Mouse (Mus musculus) left cerebral cortex, postnatal 4 days (tissue): ENCODE measurements at regions not wholly inside any gene's neighbourhood (a gene's known extent, or its start where the extent isn't known, plus 50 kb on each side); places are given as distances from the start of the nearest gene placed in this dataset.

Experiments used
- DNase-seq: peaks from one replicate; pipeline ENCODE4 v3.0.0-alpha.2; 2022
- intact Hi-C: fragments of 180-260 bp; cut with DNase I; formaldehyde crosslinking; loops from one replicate; pipeline ENCODE4 v1.15.1; 2025

DNA sequence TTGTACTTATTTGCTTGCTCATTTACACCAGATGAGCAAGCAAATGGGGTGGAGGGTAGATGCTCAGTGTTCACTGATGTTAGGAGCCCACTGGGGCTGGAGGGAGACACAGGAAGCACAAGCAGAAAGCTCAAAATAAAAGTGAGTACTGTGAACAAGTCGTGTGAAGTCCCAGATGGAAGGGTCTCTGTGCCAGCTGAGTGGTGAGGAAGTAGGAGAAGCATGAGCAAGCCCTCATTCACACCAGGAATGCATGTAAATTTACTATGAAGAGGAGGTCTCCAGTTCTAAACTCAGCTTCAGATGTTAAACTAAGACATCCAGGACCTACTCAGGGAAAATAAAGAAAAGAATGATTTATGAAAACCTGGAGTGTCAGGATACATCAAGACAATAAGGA lies 1375.2 kb downstream of the Defb40 start:
- DNase-seq, result no peak
- intact Hi-C loops, result no loop called here

DNA sequence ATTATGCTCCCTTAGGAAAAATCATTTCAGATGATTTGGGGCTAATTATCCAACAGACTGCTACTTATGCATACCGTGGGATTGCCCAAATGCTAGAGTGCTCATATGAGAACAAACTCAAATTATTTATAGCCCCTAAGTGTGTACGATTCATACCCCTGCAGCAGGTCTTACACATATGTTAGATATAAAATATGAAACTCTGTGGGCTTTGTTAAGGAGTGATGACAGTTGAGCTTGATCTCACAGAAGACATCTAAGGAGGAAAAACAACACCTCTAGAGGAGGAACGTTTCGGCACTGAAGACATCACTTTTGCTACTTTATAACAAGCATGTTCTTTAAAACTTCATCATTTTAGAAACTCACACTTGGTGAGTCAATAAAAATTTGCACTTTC lies 1379.3 kb downstream of the Defb40 start:
- no peak for DNase-seq
- intact Hi-C loops, result no loop called here

DNA sequence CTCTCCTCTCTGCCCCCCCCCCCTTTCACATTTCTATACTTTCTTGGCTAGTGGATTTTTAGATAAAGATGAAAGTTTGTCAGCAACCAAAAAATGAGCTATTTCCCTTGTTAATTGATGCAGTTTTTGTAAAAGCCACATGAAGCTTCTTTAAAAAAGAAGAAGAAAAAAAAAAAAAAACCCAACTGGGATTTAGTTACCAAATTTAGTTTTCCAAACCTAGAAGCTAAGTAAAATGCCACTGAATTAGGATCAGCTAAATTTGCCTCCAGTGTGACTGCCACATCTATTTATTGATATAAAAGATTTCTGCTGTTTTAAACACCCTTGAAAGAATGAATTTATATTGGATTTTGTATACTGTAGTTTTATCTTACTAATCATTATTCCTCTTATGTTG lies 1381.5 kb downstream of the Defb40 start:
- DNase-seq, result no peak
- intact Hi-C loops, result no loop called here

DNA sequence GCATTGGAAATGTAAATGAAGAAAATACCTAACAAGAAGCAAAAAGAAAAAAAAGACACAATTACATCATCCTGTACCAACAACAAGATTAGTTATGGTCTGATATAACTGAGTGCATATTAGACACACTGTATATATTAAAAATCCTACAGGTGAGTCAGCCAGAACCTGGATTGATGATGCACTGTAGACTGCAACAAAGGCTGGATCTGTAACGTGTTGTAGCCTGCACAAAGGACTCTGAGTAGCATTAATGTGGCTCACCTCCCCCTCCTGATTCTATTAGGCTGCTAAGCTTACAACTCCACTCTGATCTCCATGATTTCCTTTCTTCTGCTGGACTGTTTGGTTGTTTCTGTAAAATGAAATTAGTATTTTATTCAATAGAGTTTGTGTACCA lies 1383.4 kb downstream of the Defb40 start:
- intact Hi-C loops, result no loop called here
- no peak for DNase-seq

DNA sequence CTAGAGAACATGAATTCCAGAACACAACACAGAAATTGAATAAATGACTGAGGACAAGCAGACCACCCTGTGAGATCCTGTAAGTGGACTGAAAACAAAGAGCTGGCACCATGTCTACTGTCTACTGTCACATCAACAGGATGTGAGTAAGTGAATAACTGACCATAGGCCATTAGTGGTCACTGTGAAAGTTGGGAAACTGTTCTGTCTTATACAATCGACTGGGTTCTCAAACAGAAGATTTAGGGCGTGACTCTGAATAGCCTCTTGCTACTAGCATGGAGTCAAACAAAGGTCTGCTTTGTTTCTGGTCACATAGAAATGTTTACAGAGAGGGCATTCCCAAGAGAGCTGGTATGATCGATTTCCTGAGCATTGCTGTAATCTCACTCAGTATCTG lies 1387.9 kb downstream of the Defb40 start:
- no peak for DNase-seq
- intact Hi-C loops, result no loop called here

DNA sequence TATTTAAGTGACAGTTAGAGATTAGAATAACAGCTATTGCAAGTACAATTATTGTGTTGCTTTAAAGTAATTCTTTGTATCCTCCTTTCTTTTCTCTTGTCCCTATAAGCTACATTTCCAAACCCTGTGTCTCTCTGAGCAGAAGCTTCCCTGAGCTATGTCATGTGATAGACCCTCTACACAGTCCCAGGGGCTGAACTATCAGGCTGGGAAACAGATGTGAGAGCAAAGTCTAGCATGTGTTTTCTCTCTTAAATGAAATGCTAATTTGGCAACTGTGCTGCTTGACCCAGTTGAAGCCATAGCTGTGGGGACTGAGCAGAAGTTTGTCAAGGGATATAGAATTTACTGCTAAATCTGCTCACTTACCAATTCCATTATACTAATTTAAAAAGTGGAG lies 1389.9 kb downstream of the Defb40 start:
- DNase-seq, result no peak

DNA sequence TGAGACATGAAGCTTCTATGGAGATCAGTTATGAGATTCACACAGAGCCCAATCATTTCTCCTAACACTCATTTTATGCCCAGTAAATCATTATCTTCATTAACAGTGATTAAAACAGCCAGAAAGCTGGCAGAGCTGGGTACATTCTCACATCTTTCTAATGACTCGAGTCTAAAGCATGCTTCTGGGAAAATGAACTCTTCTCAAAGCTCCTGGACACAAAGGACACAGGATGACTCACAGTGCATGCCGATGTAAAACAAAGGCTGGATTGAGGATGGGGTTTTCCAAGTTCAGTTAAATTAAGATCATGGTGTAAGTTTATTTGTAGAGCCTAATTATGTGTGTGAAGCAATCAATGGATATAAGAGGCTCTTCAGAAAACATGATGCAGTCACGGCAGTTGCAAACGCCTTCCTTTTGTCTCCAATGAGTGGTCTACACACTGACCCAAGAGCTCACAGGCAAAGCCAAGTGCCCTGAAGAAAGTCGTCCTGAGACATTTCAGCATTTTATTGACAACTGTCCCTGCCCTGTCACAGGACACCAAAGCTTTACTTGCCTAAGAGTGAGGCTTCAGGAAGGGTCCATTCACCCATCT lies 1390.7 kb downstream of the Defb40 start:
- no peak for DNase-seq
- intact Hi-C loops, result no loop called here

More for the DNA sequence above, 1389.9 kb downstream of the Defb40 start:
- intact Hi-C loops, result no loop called here
